Mouse (Mus musculus) liver, adult 2 months (tissue): Measurements from ENCODE around the gene Cideb.

Experiments
- CTCF ChIP-seq: fragments of 200-500 bp; IDR thresholded peaks from 2 replicates; pipeline ENCODE4 v1.5.1; 2011; ENCODE audit warnings: low read depth, low read length, control low read depth
- POLR2A ChIP-seq: fragments of 200-500 bp; IDR thresholded peaks from 2 replicates; pipeline ENCODE4 v1.6.1; 2011; ENCODE audit warnings: low read length, control low read depth; ENCODE audit not compliant: insufficient read depth; ENCODE audit errors: extremely low read depth

GRCm38 (mm10) chr14:55788256-55789050 lies 30.2 kb upstream of the Cideb start, which contains the start of gene Ripk3:
- TF ChIP-seq CTCF (no peak), POLR2A (0 out of 2 replicates have a peak, but pooled peaks have one; percentile 14)
